Mouse (Mus musculus) cerebellum, postnatal 14 days (tissue): ENCODE results near the gene Golga7b.

ENCODE experiments used
- DNase-seq, 2 experiments: peaks; one replicate each; pipeline ENCODE4 v3.0.0; 2021; ENCODE audit warnings: mixed read lengths in 2 of 2

The Golga7b gene

GRCm38 (mm10) chr19:42255438-42255783 lies 8.0 kb downstream of the Golga7b start:
- peak in 1 of 2 experiments; percentile 74 for DNase-seq

- peak; percentile 70 to 76 for DNase-seq
Observed at GRCm38 (mm10) chr19:42255784-42256610, 8.6 kb downstream of the Golga7b start.

- DNase-seq = peak; percentile 76 to 78
Observed at GRCm38 (mm10) chr19:42256611-42257240, 9.4 kb downstream of the Golga7b start.

GRCm38 (mm10) chr19:42257241-42257635 lies 9.9 kb downstream of the Golga7b start:
- peak in 1 of 2 experiments; percentile 23 for DNase-seq

- DNase-seq = peak; percentile 72 to 81
Observed at GRCm38 (mm10) chr19:42258031-42258430, 10.7 kb downstream of the Golga7b start.

- DNase-seq = peak; percentile 83 to 85
Observed at GRCm38 (mm10) chr19:42258596-42258995, 11.2 kb downstream of the Golga7b start.

GRCm38 (mm10) chr19:42260486-42260885 lies 13.1 kb downstream of the Golga7b start:
- DNase-seq = peak; percentile 33 to 45

- DNase-seq = no peak
Observed at GRCm38 (mm10) chr19:42263524-42263923, 16.1 kb downstream of the Golga7b start.

GRCm38 (mm10) chr19:42268337-42268736 lies 21.0 kb downstream of the Golga7b start:
- DNase-seq = peak in 1 of 2 experiments; percentile 43

GRCm38 (mm10) chr19:42270119-42270518 lies 22.7 kb downstream of the Golga7b start:
- DNase-seq = peak; percentile 44 to 65

GRCm38 (mm10) chr19:42271182-42271581 lies 23.8 kb downstream of the Golga7b start:
- no peak for DNase-seq

GRCm38 (mm10) chr19:42272003-42272963 lies 24.9 kb downstream of the Golga7b start:
- peak; percentile 96 to 97 for DNase-seq

- DNase-seq = no peak
Observed at GRCm38 (mm10) chr19:42277288-42277687, 29.9 kb downstream of the Golga7b start.

- no peak for DNase-seq
Observed at GRCm38 (mm10) chr19:42278461-42278860, 31.1 kb downstream of the Golga7b start.

GRCm38 (mm10) chr19:42279611-42280010 lies 32.2 kb downstream of the Golga7b start:
- DNase-seq = peak; percentile 58 to 74

GRCm38 (mm10) chr19:42284178-42284577 lies 36.8 kb downstream of the Golga7b start:
- no peak for DNase-seq

GRCm38 (mm10) chr19:42288361-42288760 lies 41.0 kb downstream of the Golga7b start:
- DNase-seq = peak; percentile 54 to 63

- DNase-seq = no peak
Observed at GRCm38 (mm10) chr19:42290954-42291661, 43.7 kb downstream of the Golga7b start.

GRCm38 (mm10) chr19:42292106-42292505 lies 44.7 kb downstream of the Golga7b start:
- no peak for DNase-seq

- peak in 1 of 2 experiments; percentile 20 for DNase-seq
Observed at GRCm38 (mm10) chr19:42293216-42293615, 45.8 kb downstream of the Golga7b start.

GRCm38 (mm10) chr19:42303210-42303813 lies 55.9 kb downstream of the Golga7b start:
- no peak for DNase-seq

- DNase-seq = no peak
Observed at GRCm38 (mm10) chr19:42304506-42304905, 57.1 kb downstream of the Golga7b start.
